Comparison of ENCODE assay signal across 10 mouse cellular contexts in the genomic region with DNA sequence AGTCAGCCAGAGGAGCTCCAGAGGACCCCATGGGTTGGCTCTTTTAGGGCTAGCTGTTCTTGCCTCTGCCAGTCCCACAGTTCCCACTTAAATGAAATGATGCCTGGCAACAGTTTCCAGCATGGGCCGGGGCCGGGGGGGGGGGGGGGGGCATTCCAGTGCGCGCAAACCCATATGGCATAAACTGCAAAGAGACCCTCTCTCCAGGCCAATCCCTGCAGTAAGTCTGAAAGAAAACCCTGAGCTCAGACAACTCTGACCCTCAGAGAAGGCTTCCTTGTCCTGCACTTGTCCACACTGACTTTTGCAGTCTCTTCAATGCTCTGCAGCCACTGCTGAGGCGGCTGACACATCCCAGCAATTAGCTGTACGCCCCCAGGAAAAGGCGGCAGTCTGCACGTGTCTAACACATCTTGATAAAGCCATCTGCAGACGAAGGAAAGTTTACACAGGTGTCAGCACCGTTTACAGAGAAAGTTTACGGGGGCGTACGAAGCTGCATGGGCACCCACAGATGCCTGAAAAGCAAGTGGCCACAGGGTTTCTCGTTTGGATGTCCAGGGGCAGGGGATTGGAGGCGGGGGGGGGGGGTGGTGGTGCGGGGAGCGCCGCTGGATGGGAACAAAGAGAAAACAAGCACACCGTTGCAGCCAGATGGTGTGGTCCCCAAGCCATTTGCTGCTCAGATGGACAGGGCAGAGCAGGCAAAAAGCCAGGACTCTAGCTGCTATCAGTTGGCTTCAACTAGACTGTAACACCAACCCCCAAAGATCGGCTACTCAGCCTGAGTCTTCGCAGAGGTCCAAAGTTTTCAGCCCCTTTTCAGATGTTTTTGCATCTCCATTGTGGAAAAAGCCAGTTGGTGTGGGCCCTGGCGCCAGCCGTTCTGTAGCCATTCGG.
A peak's percentile ranks its signal among the peaks of the same experiment; 100 is the strongest.
DNase-seq lines count a peak whose midpoint lies in the region; ATAC-seq and TF ChIP-seq lines count a peak whose summit lies in the region.
"Had no signal": no experiment of that assay in that cellular context is flagged by ENCODE, and none has a peak within 500 bp of the region (broad histone marks: within the 10 kb centered on the region; RNA-seq: fewer than 3 reads in every experiment).

No protein-coding gene starts in this region.

- ATAC-seq in cerebellum, adult (ENCODE audit: insufficient number of reproducible peaks, low FRiP score, low TSS enrichment) = no peak
- ATAC-seq in forebrain, embryonic 15.5 days (replicated peaks) = 0 out of 2 replicates have a peak, but pooled peaks have one; percentile 8

- peak; percentile 25 to 46 for DNase-seq in cerebellum, adult 2 months
- DNase-seq in left cerebral cortex, postnatal 25 days (ENCODE audit: low spot score in 2 of 2) = peak; percentile 17 to 19
- DNase-seq in left cerebral cortex, adult 11 months (ENCODE audit: low spot score) = no peak
- peak; percentile 25 for DNase-seq in R1 (ENCODE audit: low read depth, low spot score)
- DNase-seq in spleen, adult 18-20 months = no peak
- DNase-seq in gastrocnemius, postnatal 14 days = no peak
- DNase-seq: kidney, postnatal 25 days had no signal

- no peak overlapping the region for H3K27ac ChIP-seq in cerebellum, adult 2 months (ENCODE audit: insufficient read depth, low read length)
- H3K27ac ChIP-seq in forebrain, embryonic 15.5 days (replicated peaks) = no peak overlapping the region

- H3K4me1 ChIP-seq in cerebellum, adult 2 months (ENCODE audit: control insufficient read depth, insufficient read depth, low read length) = peaks cover 2% of the 10 kb centered on the region; the same call in 1 of the 2 replicates
- H3K4me1 ChIP-seq in forebrain, embryonic 15.5 days = peaks cover 6% of the 10 kb centered on the region

- TF ChIP-seq POLR2A in cerebellum, adult 2 months (IDR thresholded peaks at IDR 0.05; ENCODE audit: borderline replicate concordance, insufficient read depth, low read length) = no peak

- H3K9me3 ChIP-seq in forebrain, embryonic 15.5 days = no peaks in the 10 kb centered on the region

- intact Hi-C loops in left cerebral cortex, postnatal 25 days (cut with DNase I) = no loop called here
- intact Hi-C loops in gastrocnemius, postnatal 14 days (cut with DNase I; ENCODE audit: low total_unique reads) = no loop called here

- no peak for TF ChIP-seq CTCF in cerebellum, adult 2 months (IDR thresholded peaks at IDR 0.05; ENCODE audit: borderline replicate concordance, insufficient read depth, low read depth, low read length)

- H3K4me2 ChIP-seq in forebrain, embryonic 15.5 days (replicated peaks) = no peak overlapping the region

- H3K4me3 ChIP-seq in cerebellum, adult 2 months (replicated peaks; ENCODE audit: insufficient read depth, low read depth, low read length) = no peak overlapping the region
- no peak overlapping the region for H3K4me3 ChIP-seq in forebrain, embryonic 15.5 days
- H3K4me3 ChIP-seq: megakaryocyte, embryonic 14.5 days had no signal

- no peaks in the 10 kb centered on the region for H3K36me3 ChIP-seq in forebrain, embryonic 15.5 days

- H3K27me3 ChIP-seq in cerebellum, adult 2 months (ENCODE audit: control insufficient read depth, insufficient read depth, low read length) = no peaks in the 10 kb centered on the region
- H3K27me3 ChIP-seq in forebrain, embryonic 15.5 days = no peaks in the 10 kb centered on the region

- H3K9ac ChIP-seq in forebrain, embryonic 15.5 days (replicated peaks) = no peak overlapping the region

- 33% methylated on average over 24 of the region's 24 CpGs for WGBS in cerebellum, adult 2 months
- 54% methylated on average over 23 of the region's 24 CpGs for WGBS in forebrain, embryonic 15.5 days

Comparison
In these comparisons a context has a peak if more than half of its experiments do, and no peak if none do; other contexts are left out.
1. DNase-seq: peak in cerebellum, adult 2 months (2 of 2), left cerebral cortex, postnatal 25 days (2 of 2) and R1 (single experiment); none in left cerebral cortex, adult 11 months (single experiment), spleen, adult 18-20 months (0 of 2) and gastrocnemius, postnatal 14 days (single experiment).